Mouse (Mus musculus) stomach, embryonic 14.5 days (tissue): ENCODE results near the gene A930004D18Rik. TPM values are rescaled to one million over a fixed set of nuclear protein-coding genes. Genes with fewer than 3 reads are reported as not detected.

ENCODE experiments used
- ATAC-seq: fragments of 200-750 bp; cut with Nextera tagmentation; 2 replicates; pipeline ENCODE4 v1.8.0; 2017; ENCODE audit warnings: low read depth, moderate TSS enrichment; ENCODE audit not compliant: insufficient number of reproducible peaks, insufficient read depth, low FRiP score
- H3K27ac ChIP-seq: fragments of 300-500 bp; sonication (generic); 2 replicates; pipeline ENCODE4 v1.5.1; 2014; ENCODE audit warnings: mild to moderate bottlenecking, low read length, moderate library complexity, mixed read lengths
- H3K27me3 ChIP-seq: fragments of 300-500 bp; sonication (generic); 2 replicates; pipeline ENCODE4 v1.6.1; 2014; ENCODE audit warnings: low read length, control low read depth, mixed read lengths; ENCODE audit not compliant: control insufficient read depth, insufficient read depth
- H3K36me3 ChIP-seq: fragments of 300-500 bp; sonication (generic); 2 replicates; pipeline ENCODE4 v1.6.1; 2014; ENCODE audit warnings: mild to moderate bottlenecking, control low read depth, low read length, moderate library complexity, mixed read lengths; ENCODE audit not compliant: control insufficient read depth, insufficient read depth
- H3K4me1 ChIP-seq: fragments of 300-500 bp; sonication (generic); 2 replicates; pipeline ENCODE4 v1.6.1; 2014; ENCODE audit warnings: low read length, control low read depth, mixed read lengths; ENCODE audit not compliant: control insufficient read depth, insufficient read depth
- H3K4me2 ChIP-seq: fragments of 300-500 bp; sonication (generic); replicated peaks from 2 replicates; pipeline ENCODE4 v1.6.1; 2014; ENCODE audit warnings: low read depth, low read length, control low read depth
- H3K4me3 ChIP-seq: fragments of 300-500 bp; sonication (generic); 2 replicates; pipeline ENCODE4 v1.5.1; 2014; ENCODE audit warnings: low read depth, low read length, control low read depth
- H3K9ac ChIP-seq: fragments of 300-500 bp; sonication (generic); replicated peaks from 2 replicates; pipeline ENCODE4 v1.6.1; 2014; ENCODE audit warnings: low read depth, mild to moderate bottlenecking, control low read depth, low read length, moderate library complexity, mixed read lengths
- H3K9me3 ChIP-seq: fragments of 300-500 bp; sonication (generic); 2 replicates; pipeline ENCODE4 v1.6.1; 2016; ENCODE audit warnings: low read depth, low read length, control low read depth; ENCODE audit not compliant: control insufficient read depth
- WGBS: fragments of 180-500 bp; shearing (Covaris S2); extraction: QIAGEN DNeasy Blood & Tissue Kit; methylation state at CpG from one replicate; pipeline ENCODE4 v1.1.7; 2014; 5-methylcytosine and 5-hydroxymethylcytosine counted together
- polyA plus RNA-seq: library from polyadenylated mRNA; unstranded; fragments of >200 nt; fragmentation: Nextera tagmentation; extraction: Ambion mirVana; gene quantifications from 2 replicates; pipeline ENCODE4 v1.2.1, GENCODE M21; 2014

Gene A930004D18Rik
- polyA plus RNA-seq, 1 experiment from 2014 or later, result 9.9 TPM

- ATAC-seq, result no peak
- WGBS, result 64% methylated on average over 3 of the region's 3 CpGs
- no peak overlapping the region for H3K4me3 ChIP-seq
- H3K4me2 ChIP-seq, result no peak overlapping the region
- H3K4me1 ChIP-seq, result no peaks in the 10 kb centered on the region
- no peak overlapping the region for H3K9ac ChIP-seq
- no peak overlapping the region for H3K27ac ChIP-seq
- H3K36me3 ChIP-seq, result no peaks in the 10 kb centered on the region
- no peaks in the 10 kb centered on the region for H3K9me3 ChIP-seq
- H3K27me3 ChIP-seq, result no peaks in the 10 kb centered on the region
These were observed 22.0 kb downstream of the A930004D18Rik start for GRCm38 (mm10) chr2:18015581-18015980.

GRCm38 (mm10) chr2:18012866-18013265, 24.7 kb downstream of the A930004D18Rik start:
- no peaks in the 10 kb centered on the region for H3K36me3 ChIP-seq
- no peaks in the 10 kb centered on the region for H3K27me3 ChIP-seq
- H3K27ac ChIP-seq, result no peak overlapping the region
- no peaks in the 10 kb centered on the region for H3K4me1 ChIP-seq
- no peaks in the 10 kb centered on the region for H3K9me3 ChIP-seq
- H3K9ac ChIP-seq, result no peak overlapping the region
- no peak overlapping the region for H3K4me2 ChIP-seq
- no peak for ATAC-seq
- no peak overlapping the region for H3K4me3 ChIP-seq
- WGBS, result 89% methylated on average over 3 of the region's 3 CpGs

- WGBS, result 86% methylated on average over 6 of the region's 6 CpGs
- no peak overlapping the region for H3K4me2 ChIP-seq
- H3K9me3 ChIP-seq, result no peaks in the 10 kb centered on the region
- no peaks in the 10 kb centered on the region for H3K36me3 ChIP-seq
- H3K4me1 ChIP-seq, result no peaks in the 10 kb centered on the region
- H3K27me3 ChIP-seq, result no peaks in the 10 kb centered on the region
- H3K9ac ChIP-seq, result no peak overlapping the region
- H3K4me3 ChIP-seq, result no peak overlapping the region
- H3K27ac ChIP-seq, result no peak overlapping the region
- no peak for ATAC-seq
These were observed 26.3 kb downstream of the A930004D18Rik start for GRCm38 (mm10) chr2:18011226-18011625.

GRCm38 (mm10) chr2:18005137-18005536, 32.4 kb downstream of the A930004D18Rik start:
- Histone ChIP-seq H3K4me2 (no peak overlapping the region), H3K27ac (no peak overlapping the region), H3K27me3 (no peaks in the 10 kb centered on the region), H3K4me3 (no peak overlapping the region), H3K36me3 (no peaks in the 10 kb centered on the region), H3K4me1 (no peaks in the 10 kb centered on the region), H3K9me3 (no peaks in the 10 kb centered on the region), H3K9ac (no peak overlapping the region)
- WGBS, result 29% methylated on average over 8 of the region's 8 CpGs
- ATAC-seq, result no peak

- no peak overlapping the region for H3K27ac ChIP-seq
- WGBS, result 60% methylated on average over 4 of the region's 4 CpGs
These were observed 33.3 kb downstream of the A930004D18Rik start for GRCm38 (mm10) chr2:18004286-18004685.

GRCm38 (mm10) chr2:18002306-18002705, 35.2 kb downstream of the A930004D18Rik start:
- H3K4me1 ChIP-seq, result no peaks in the 10 kb centered on the region
- no peak overlapping the region for H3K27ac ChIP-seq
- ATAC-seq, result no peak
- H3K27me3 ChIP-seq, result no peaks in the 10 kb centered on the region
- WGBS, result 89% methylated on average over 3 of the region's 3 CpGs
- no peaks in the 10 kb centered on the region for H3K9me3 ChIP-seq
- H3K36me3 ChIP-seq, result no peaks in the 10 kb centered on the region
- no peak overlapping the region for H3K4me3 ChIP-seq
- H3K4me2 ChIP-seq, result no peak overlapping the region
- no peak overlapping the region for H3K9ac ChIP-seq

More at GRCm38 (mm10) chr2:18004286-18004685, 33.3 kb downstream of the A930004D18Rik start:
- no peaks in the 10 kb centered on the region for H3K4me1 ChIP-seq
- no peaks in the 10 kb centered on the region for H3K36me3 ChIP-seq
- no peaks in the 10 kb centered on the region for H3K9me3 ChIP-seq
- no peak overlapping the region for H3K4me2 ChIP-seq
- H3K27me3 ChIP-seq, result no peaks in the 10 kb centered on the region
- no peak for ATAC-seq
- H3K4me3 ChIP-seq, result no peak overlapping the region
- H3K9ac ChIP-seq, result no peak overlapping the region

- Histone ChIP-seq H3K9ac (no peak within 1 kb of the TSS), H3K4me3 (no peak within 1 kb of the TSS), H3K4me1 (no peaks in the 10 kb centered on the region), H3K27ac (no peak within 1 kb of the TSS), H3K27me3 (no peaks in the 10 kb centered on the region), H3K9me3 (no peaks in the 10 kb centered on the region), H3K36me3 (no peaks in the 10 kb centered on the region), H3K4me2 (no peak within 1 kb of the TSS)
- no peak for ATAC-seq
These were observed 40.7 kb downstream of the A930004D18Rik start, which contains the start of gene H2al2a for GRCm38 (mm10) chr2:17996858-17997257. Gene H2al2a, minus strand, starts transcription at chr2:17996958.

- ATAC-seq, result no peak
- Histone ChIP-seq H3K27ac (no peak overlapping the region), H3K36me3 (no peaks in the 10 kb centered on the region), H3K27me3 (no peaks in the 10 kb centered on the region), H3K9me3 (no peaks in the 10 kb centered on the region), H3K4me2 (no peak overlapping the region), H3K4me3 (no peak overlapping the region), H3K9ac (no peak overlapping the region), H3K4me1 (no peaks in the 10 kb centered on the region)
These were observed 48.0 kb downstream of the A930004D18Rik start for GRCm38 (mm10) chr2:17989562-17989961.

- no peak overlapping the region for H3K4me3 ChIP-seq
These were observed 48.4 kb downstream of the A930004D18Rik start for GRCm38 (mm10) chr2:17989115-17989514.

More at GRCm38 (mm10) chr2:17989115-17989514, 48.4 kb downstream of the A930004D18Rik start:
- Histone ChIP-seq H3K36me3 (no peaks in the 10 kb centered on the region), H3K4me1 (no peaks in the 10 kb centered on the region), H3K4me2 (no peak overlapping the region), H3K27me3 (no peaks in the 10 kb centered on the region), H3K9me3 (no peaks in the 10 kb centered on the region), H3K9ac (no peak overlapping the region), H3K27ac (no peak overlapping the region)
- no peak for ATAC-seq
- WGBS, result 78% methylated on average over 3 of the region's 3 CpGs
